ENCODE assay signal across 30 mouse cellular contexts in the genomic region with DNA sequence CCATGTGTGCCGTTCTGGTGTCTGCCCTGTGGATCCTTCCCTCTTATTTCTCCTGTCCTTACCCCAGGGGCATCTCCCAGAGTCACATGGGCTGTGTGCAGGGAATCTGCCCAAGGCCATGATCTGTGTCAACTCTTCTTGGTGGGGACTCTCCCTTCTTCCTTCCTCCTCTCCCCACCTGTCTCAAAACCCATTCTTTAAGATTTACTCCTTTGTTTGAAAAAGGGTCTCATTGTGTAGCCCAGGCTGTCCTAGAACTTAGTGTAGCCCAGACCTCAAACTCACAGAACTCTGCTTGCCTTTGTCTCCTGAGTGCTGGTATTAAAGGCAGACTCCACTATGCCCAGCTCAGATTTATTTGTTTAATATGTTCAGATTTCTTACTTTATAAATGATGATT. TPM values are rescaled to one million over a fixed set of nuclear protein-coding genes. Genes with fewer than 3 reads are reported as not detected.
"Had no signal": no experiment of that assay in that cellular context is flagged by ENCODE, and none has a peak within 500 bp of the region (broad histone marks: within the 10 kb centered on the region; RNA-seq: fewer than 3 reads in every experiment).

A gene (minus strand): TSS at position 101 of the 400 bp plus-strand sequence.

- H3K4me2 ChIP-seq: limb, embryonic 13.5 days; liver, embryonic 12.5 days; liver, embryonic 15.5 days; lung, embryonic 15.5 days; midbrain, embryonic 13.5 days; neural tube, embryonic 13.5 days; stomach, embryonic 15.5 days had no signal

- H3K9ac ChIP-seq: limb, embryonic 13.5 days; liver, embryonic 12.5 days; liver, embryonic 15.5 days; lung, embryonic 15.5 days; midbrain, embryonic 13.5 days; neural tube, embryonic 13.5 days; stomach, embryonic 15.5 days had no signal

- DNase-seq: kidney, postnatal 25 days; layer of hippocampus, adult 9-11 months; liver; lung, adult 18-20 months; lung, postnatal 10 days; lung, postnatal 36 days; retina, postnatal 1 day; right cerebral cortex, postnatal 25 days; spleen, adult 18-20 months; thymus, postnatal 25 days had no signal

- H3K4me3 ChIP-seq: layer of hippocampus, adult 2 months; limb, embryonic 10.5 days; limb, embryonic 13.5 days; liver, embryonic 12.5 days; liver, embryonic 15.5 days; lung, embryonic 15.5 days; megakaryocyte, embryonic 14.5 days; midbrain, embryonic 10.5 days; midbrain, embryonic 13.5 days; myocyte; neural tube, embryonic 13.5 days; stomach, embryonic 15.5 days had no signal

- H3K9me3 ChIP-seq: limb, embryonic 10.5 days; limb, embryonic 13.5 days; liver, embryonic 12.5 days; liver, embryonic 15.5 days; lung, embryonic 15.5 days; megakaryocyte, embryonic 14.5 days; midbrain, embryonic 10.5 days; midbrain, embryonic 13.5 days; neural tube, embryonic 13.5 days; stomach, embryonic 15.5 days had no signal

- H3K36me3 ChIP-seq: limb, embryonic 10.5 days; limb, embryonic 13.5 days; liver, embryonic 12.5 days; liver, embryonic 15.5 days; lung, embryonic 15.5 days; midbrain, embryonic 10.5 days; midbrain, embryonic 13.5 days; neural tube, embryonic 13.5 days; stomach, embryonic 15.5 days had no signal

- H3K27ac ChIP-seq: kidney, postnatal 0 days; layer of hippocampus, adult 2 months; limb, embryonic 10.5 days; limb, embryonic 13.5 days; liver, embryonic 12.5 days; liver, embryonic 15.5 days; lung, embryonic 15.5 days; midbrain, embryonic 10.5 days; midbrain, embryonic 13.5 days; neural tube, embryonic 13.5 days; stomach, embryonic 15.5 days had no signal

- H3K27me3 ChIP-seq: limb, embryonic 13.5 days; liver, embryonic 12.5 days; liver, embryonic 15.5 days; lung, embryonic 15.5 days; midbrain, embryonic 13.5 days; neural tube, embryonic 13.5 days; stomach, embryonic 15.5 days had no signal

- H3K4me1 ChIP-seq: limb, embryonic 10.5 days; limb, embryonic 13.5 days; liver, embryonic 12.5 days; liver, embryonic 15.5 days; lung, embryonic 15.5 days; midbrain, embryonic 10.5 days; midbrain, embryonic 13.5 days; neural tube, embryonic 13.5 days; stomach, embryonic 15.5 days had no signal

- ATAC-seq: liver, embryonic 12.5 days; midbrain, embryonic 13.5 days; midbrain, embryonic 16.5 days had no signal

RNA-seq across cellular contexts. Expression of the gene that starts here (rescaled TPM):
- total RNA-seq: layer of hippocampus, adult 2 months; layer of hippocampus, postnatal 25 days; left cerebral cortex, adult 18-20 months; left cerebral cortex, postnatal 25 days; monocyte, adult 5-6 weeks; neutrophil, adult 5-6 weeks had no signal
- polyA plus RNA-seq: kidney, postnatal 0 days; large intestine, adult 2 months; limb, embryonic 10.5 days; limb, embryonic 13.5 days; liver, embryonic 12.5 days; liver, embryonic 15.5 days; lung, embryonic 15.5 days; midbrain, embryonic 10.5 days; midbrain, embryonic 13.5 days; midbrain, embryonic 16.5 days; myocyte; neural tube, embryonic 13.5 days; stomach, embryonic 15.5 days had no signal
